Comparison of ENCODE assay signal across 22 mouse cellular contexts in genomic region chr1:125705412-125705811, GRCm38 (mm10). TPM values are rescaled to one million over a fixed set of nuclear protein-coding genes. Genes with fewer than 3 reads are reported as not detected.
"Had no signal": no experiment of that assay in that cellular context is flagged by ENCODE, and none has a peak within 500 bp of the region (broad histone marks: within the 10 kb centered on the region; RNA-seq: fewer than 3 reads in every experiment).

No protein-coding gene starts in this region.

- H3K9me3 ChIP-seq: kidney, embryonic 15.5 days; liver, embryonic 13.5 days; midbrain, embryonic 10.5 days; midbrain, embryonic 13.5 days; stomach, embryonic 15.5 days had no signal

- H3K4me2 ChIP-seq: kidney, embryonic 15.5 days; liver, embryonic 13.5 days; midbrain, embryonic 13.5 days; neural tube, embryonic 13.5 days; stomach, embryonic 15.5 days had no signal

- H3K27ac ChIP-seq: kidney, embryonic 15.5 days; liver, embryonic 13.5 days; midbrain, embryonic 10.5 days; midbrain, embryonic 13.5 days; neural tube, embryonic 13.5 days; stomach, embryonic 15.5 days had no signal

- H3K27me3 ChIP-seq: kidney, embryonic 15.5 days; liver, embryonic 13.5 days; megakaryocyte, embryonic 14.5 days; midbrain, embryonic 13.5 days; neural tube, embryonic 13.5 days; stomach, embryonic 15.5 days had no signal

- H3K36me3 ChIP-seq: kidney, embryonic 15.5 days; liver, embryonic 13.5 days; midbrain, embryonic 10.5 days; midbrain, embryonic 13.5 days; neural tube, embryonic 13.5 days; stomach, embryonic 15.5 days had no signal

- H3K4me3 ChIP-seq: kidney, embryonic 15.5 days; liver, embryonic 13.5 days; megakaryocyte, embryonic 14.5 days; midbrain, embryonic 10.5 days; midbrain, embryonic 13.5 days; myocyte; neural tube, embryonic 13.5 days; stomach, embryonic 15.5 days had no signal

- DNase-seq: kidney, adult 8-10 months; kidney, postnatal 10 days; kidney, postnatal 36 days; liver, embryonic 13.5 days; lung, adult 2 months; retina, postnatal 1 day; right cerebral cortex, postnatal 25 days; spleen, adult 18-20 months; thymus, adult 2 months; thymus, postnatal 14 days had no signal

- H3K9ac ChIP-seq: kidney, embryonic 15.5 days; liver, embryonic 13.5 days; midbrain, embryonic 13.5 days; neural tube, embryonic 13.5 days; stomach, embryonic 15.5 days had no signal

- H3K4me1 ChIP-seq: megakaryocyte, embryonic 14.5 days; midbrain, embryonic 10.5 days had no signal

- ATAC-seq: midbrain, embryonic 13.5 days; midbrain, embryonic 16.5 days had no signal

RNA-seq across cellular contexts. Expression of gene Gpr39, which starts 28.6 kb away (rescaled TPM):
- total RNA-seq: left cerebral cortex, adult 18-20 months; left cerebral cortex, postnatal 36 days; monocyte, adult 5-6 weeks; neutrophil, adult 5-6 weeks had no signal
- polyA plus RNA-seq: midbrain, embryonic 10.5 days; midbrain, embryonic 13.5 days; neural tube, embryonic 13.5 days had no signal
